Mouse (Mus musculus) intestine, embryonic 14.5 days (tissue): ENCODE data around the gene Aif1l. TPM values are rescaled to one million over a fixed set of nuclear protein-coding genes. Genes with fewer than 3 reads are reported as not detected.
"Not testable (repeated sequence)": the region's sequence is repeated elsewhere in the genome, so short reads cannot be mapped to it uniquely, and the experiment has no call there.

Experiments used
- ATAC-seq: fragments of 200-750 bp; cut with Nextera tagmentation; replicated peaks from 2 replicates; pipeline ENCODE4 v1.8.0; 2017; ENCODE audit warnings: low read depth, moderate number of reproducible peaks, moderate TSS enrichment, moderate library complexity; ENCODE audit not compliant: low FRiP score, low TSS enrichment
- DNase-seq: peaks from one replicate; pipeline ENCODE4 v3.0.0-alpha.2; 2018; ENCODE audit warnings: low spot score
- H3K27ac ChIP-seq: fragments of 300-500 bp; sonication (generic); 2 replicates; pipeline ENCODE4 v1.5.1; 2014; ENCODE audit warnings: low read depth, mild to moderate bottlenecking, control low read depth
- H3K27me3 ChIP-seq: fragments of 300-500 bp; sonication (generic); replicated peaks from 2 replicates; pipeline ENCODE4 v1.6.1; 2014; ENCODE audit warnings: low read length, control low read depth; ENCODE audit not compliant: control insufficient read depth, insufficient read depth
- H3K36me3 ChIP-seq: fragments of 300-500 bp; sonication (generic); 2 replicates; pipeline ENCODE4 v1.6.1; 2014; ENCODE audit warnings: low read length, control low read depth; ENCODE audit not compliant: control insufficient read depth, insufficient read depth
- H3K4me1 ChIP-seq: fragments of 300-500 bp; sonication (generic); replicated peaks from 2 replicates; pipeline ENCODE4 v1.6.1; 2014; ENCODE audit warnings: low read length, control low read depth, mixed read lengths; ENCODE audit not compliant: control insufficient read depth, insufficient read depth
- H3K4me2 ChIP-seq: fragments of 300-500 bp; sonication (generic); 2 replicates; pipeline ENCODE4 v1.6.1; 2014; ENCODE audit warnings: low read length
- H3K4me3 ChIP-seq: fragments of 300-500 bp; sonication (generic); 2 replicates; pipeline ENCODE4 v1.5.1; 2014; ENCODE audit warnings: low read depth, low read length, control low read depth, mixed read lengths
- H3K9ac ChIP-seq: fragments of 300-500 bp; sonication (generic); 2 replicates; pipeline ENCODE4 v1.6.1; 2014; ENCODE audit warnings: mild to moderate bottlenecking, low read length
- H3K9me3 ChIP-seq: fragments of 300-500 bp; sonication (generic); 2 replicates; pipeline ENCODE4 v1.6.1; 2016; ENCODE audit warnings: low read length, control low read depth; ENCODE audit not compliant: control insufficient read depth
- WGBS: fragments of 180-500 bp; shearing (Covaris S2); extraction: QIAGEN DNeasy Blood & Tissue Kit; methylation state at CpG from one replicate; pipeline ENCODE4 v1.1.7; 2014; 5-methylcytosine and 5-hydroxymethylcytosine counted together
- polyA plus RNA-seq: library from polyadenylated mRNA; unstranded; fragments of >200 nt; fragmentation: Nextera tagmentation; extraction: Ambion mirVana; gene quantifications from 2 replicates; pipeline ENCODE4 v1.2.1, GENCODE M21; 2014

The Aif1l gene
- polyA plus RNA-seq, 1 experiment from 2014 or later: 20.2 TPM

- not testable (repeated sequence) for H3K27ac ChIP-seq, H3K4me1 ChIP-seq, H3K9me3 ChIP-seq, H3K36me3 ChIP-seq, ATAC-seq, DNase-seq, H3K9ac ChIP-seq, H3K4me3 ChIP-seq, H3K4me2 ChIP-seq, H3K27me3 ChIP-seq
These were observed 35.7 kb upstream of the Aif1l start for GRCm38 (mm10) chr2:31914213-31914612.

- WGBS: 20% methylated on average over 4 of the region's 4 CpGs
- Histone ChIP-seq H3K36me3 (no peaks in the 10 kb centered on the region), H3K4me3 (no peak overlapping the region), H3K27me3 (no peaks in the 10 kb centered on the region), H3K9ac (no peak overlapping the region), H3K9me3 (no peaks in the 10 kb centered on the region), H3K4me1 (no peaks in the 10 kb centered on the region), H3K4me2 (no peak overlapping the region), H3K27ac (no peak overlapping the region)
- DNase-seq: peak; percentile 92
- ATAC-seq: 0 out of 2 replicates have a peak, but pooled peaks have one; percentile 48
These were observed 34.8 kb upstream of the Aif1l start for GRCm38 (mm10) chr2:31915112-31915511.

- no peak overlapping the region for H3K9ac ChIP-seq
- no peaks in the 10 kb centered on the region for H3K27me3 ChIP-seq
- no peak overlapping the region for H3K4me2 ChIP-seq
- H3K27ac ChIP-seq: no peak overlapping the region
- H3K36me3 ChIP-seq: no peaks in the 10 kb centered on the region
- no peak for ATAC-seq
- H3K4me1 ChIP-seq: no peaks in the 10 kb centered on the region
- H3K4me3 ChIP-seq: no peak overlapping the region
- 26% methylated on average over 4 of the region's 4 CpGs for WGBS
- no peaks in the 10 kb centered on the region for H3K9me3 ChIP-seq
- no peak for DNase-seq
These were observed 32.3 kb upstream of the Aif1l start for GRCm38 (mm10) chr2:31917636-31918035.

GRCm38 (mm10) chr2:31923645-31924044, 26.3 kb upstream of the Aif1l start:
- no peaks in the 10 kb centered on the region for H3K9me3 ChIP-seq
- no peak for ATAC-seq
- no peak overlapping the region for H3K4me2 ChIP-seq
- H3K36me3 ChIP-seq: no peaks in the 10 kb centered on the region
- H3K9ac ChIP-seq: no peak overlapping the region
- WGBS: 76% methylated on average over 4 of the region's 4 CpGs
- H3K4me1 ChIP-seq: no peaks in the 10 kb centered on the region
- H3K27me3 ChIP-seq: no peaks in the 10 kb centered on the region
- no peak overlapping the region for H3K4me3 ChIP-seq
- DNase-seq: no peak
- no peak overlapping the region for H3K27ac ChIP-seq

- Histone ChIP-seq H3K27ac (no peak overlapping the region), H3K27me3 (no peaks in the 10 kb centered on the region), H3K4me2 (no peak overlapping the region), H3K4me3 (no peak overlapping the region), H3K36me3 (no peaks in the 10 kb centered on the region), H3K9me3 (no peaks in the 10 kb centered on the region), H3K4me1 (no peaks in the 10 kb centered on the region), H3K9ac (no peak overlapping the region)
- no peak for ATAC-seq
- 24% methylated on average over 9 of the region's 9 CpGs for WGBS
- peak; percentile 61 for DNase-seq
These were observed 25.1 kb upstream of the Aif1l start for GRCm38 (mm10) chr2:31924811-31925210.

- Histone ChIP-seq H3K4me3 (no peak overlapping the region), H3K27me3 (no peaks in the 10 kb centered on the region), H3K9me3 (no peaks in the 10 kb centered on the region), H3K36me3 (no peaks in the 10 kb centered on the region), H3K27ac (no peak overlapping the region), H3K9ac (no peak overlapping the region), H3K4me1 (no peaks in the 10 kb centered on the region), H3K4me2 (no peak overlapping the region)
- WGBS: 59% methylated on average over 4 of the region's 4 CpGs
- DNase-seq: no peak
- no peak for ATAC-seq
These were observed 24.0 kb upstream of the Aif1l start for GRCm38 (mm10) chr2:31925936-31926335.

- no peaks in the 10 kb centered on the region for H3K27me3 ChIP-seq
- no peak overlapping the region for H3K27ac ChIP-seq
- H3K9me3 ChIP-seq: no peaks in the 10 kb centered on the region
- H3K36me3 ChIP-seq: no peaks in the 10 kb centered on the region
- 88% methylated on average over 3 of the region's 3 CpGs for WGBS
- H3K4me2 ChIP-seq: no peak overlapping the region
- no peak overlapping the region for H3K9ac ChIP-seq
- no peak overlapping the region for H3K4me3 ChIP-seq
- DNase-seq (no peak), ATAC-seq (no peak)
- H3K4me1 ChIP-seq: no peaks in the 10 kb centered on the region
These were observed 20.3 kb upstream of the Aif1l start for GRCm38 (mm10) chr2:31929664-31930063.

GRCm38 (mm10) chr2:31934551-31934950, 15.4 kb upstream of the Aif1l start:
- Histone ChIP-seq H3K4me2 (no peak overlapping the region), H3K4me1 (no peaks in the 10 kb centered on the region), H3K4me3 (no peak overlapping the region), H3K27me3 (no peaks in the 10 kb centered on the region), H3K9ac (no peak overlapping the region), H3K36me3 (no peaks in the 10 kb centered on the region), H3K27ac (no peak overlapping the region), H3K9me3 (no peaks in the 10 kb centered on the region)
- 51% methylated on average over 4 of the region's 4 CpGs for WGBS
- DNase-seq: no peak
- ATAC-seq: no peak

GRCm38 (mm10) chr2:31935054-31935453, 14.9 kb upstream of the Aif1l start:
- H3K27me3 ChIP-seq: no peaks in the 10 kb centered on the region
- ATAC-seq (no peak), DNase-seq (no peak)
- no peaks in the 10 kb centered on the region for H3K36me3 ChIP-seq
- no peaks in the 10 kb centered on the region for H3K4me1 ChIP-seq
- H3K9me3 ChIP-seq: no peaks in the 10 kb centered on the region
- no peak overlapping the region for H3K4me3 ChIP-seq
- WGBS: 17% methylated on average over 4 of the region's 4 CpGs
- no peak overlapping the region for H3K4me2 ChIP-seq
- H3K27ac ChIP-seq: no peak overlapping the region
- H3K9ac ChIP-seq: no peak overlapping the region
